Comparison of ENCODE assay signal across 28 mouse cellular contexts in genomic region chr8:100695043-100695442, GRCm38 (mm10).
"Had no signal": no experiment of that assay in that cellular context is flagged by ENCODE, and none has a peak within 500 bp of the region (broad histone marks: within the 10 kb centered on the region; RNA-seq: fewer than 3 reads in every experiment).

No protein-coding gene starts in this region.

- H3K4me2 ChIP-seq: heart, embryonic 12.5 days; hindbrain, embryonic 12.5 days; hindbrain, embryonic 14.5 days; intestine, embryonic 15.5 days; limb, embryonic 12.5 days; liver, embryonic 11.5 days; liver, embryonic 13.5 days; liver, embryonic 15.5 days had no signal

- ATAC-seq: hindbrain, embryonic 16.5 days; inflammation-experienced regulatory T-cells, adult 6 months; intestine, embryonic 15.5 days; intestine, postnatal 0 days had no signal

- H3K4me1 ChIP-seq: heart, embryonic 10.5 days; heart, embryonic 12.5 days; hindbrain, embryonic 10.5 days; hindbrain, embryonic 12.5 days; intestine, embryonic 15.5 days; limb, embryonic 10.5 days; limb, embryonic 12.5 days; liver, embryonic 13.5 days; liver, embryonic 15.5 days had no signal

- H3K9ac ChIP-seq: heart, embryonic 12.5 days; hindbrain, embryonic 12.5 days; hindbrain, embryonic 14.5 days; intestine, embryonic 15.5 days; limb, embryonic 12.5 days; liver, embryonic 13.5 days; liver, embryonic 15.5 days had no signal

- DNase-seq: gastrocnemius, adult 2 months; gastrocnemius, postnatal 10 days; gastrocnemius, postnatal 25 days; heart, adult 18-20 months; heart, postnatal 10 days; heart, postnatal 4 days; kidney, adult 18-20 months; kidney, adult 8-10 months; kidney, postnatal 10 days; kidney, postnatal 25 days; kidney, postnatal 4 days; liver; liver, embryonic 13.5 days had no signal

- H3K36me3 ChIP-seq: heart, embryonic 10.5 days; heart, embryonic 12.5 days; hindbrain, embryonic 10.5 days; hindbrain, embryonic 12.5 days; intestine, embryonic 15.5 days; limb, embryonic 10.5 days; limb, embryonic 12.5 days; liver, embryonic 13.5 days; liver, embryonic 15.5 days had no signal

- H3K9me3 ChIP-seq: heart, embryonic 10.5 days; heart, embryonic 12.5 days; hindbrain, embryonic 10.5 days; hindbrain, embryonic 12.5 days; intestine, embryonic 15.5 days; limb, embryonic 10.5 days; limb, embryonic 12.5 days; liver, embryonic 13.5 days; liver, embryonic 15.5 days had no signal

- H3K27ac ChIP-seq: gastrocnemius, adult 2 months; heart, embryonic 10.5 days; hindbrain, embryonic 10.5 days; hindbrain, embryonic 12.5 days; hindbrain, embryonic 14.5 days; intestine, embryonic 15.5 days; layer of hippocampus, adult 2 months; left cerebral cortex, adult 2 months; limb, embryonic 10.5 days; limb, embryonic 12.5 days; liver, embryonic 13.5 days; liver, embryonic 15.5 days had no signal

- H3K27me3 ChIP-seq: heart, embryonic 12.5 days; hindbrain, embryonic 12.5 days; intestine, embryonic 15.5 days; limb, embryonic 12.5 days; liver, embryonic 13.5 days; liver, embryonic 15.5 days had no signal

- H3K4me3 ChIP-seq: gastrocnemius, adult 2 months; heart, embryonic 10.5 days; heart, embryonic 12.5 days; hindbrain, embryonic 10.5 days; hindbrain, embryonic 12.5 days; intestine, embryonic 15.5 days; layer of hippocampus, adult 2 months; left cerebral cortex, adult 2 months; limb, embryonic 10.5 days; limb, embryonic 12.5 days; liver, embryonic 13.5 days; liver, embryonic 15.5 days had no signal
